Mouse (Mus musculus) urinary bladder, postnatal 36 days (tissue): ENCODE data around the gene Gm17660.
A peak's percentile ranks its signal among the peaks of the same experiment; 100 is the strongest.

Experiments used
- DNase-seq, 2 experiments: peaks; one replicate each; pipeline ENCODE4 v3.0.0; 2022; ENCODE audit warnings: low spot score in 2 of 2, mixed read lengths in 1 of 2

Gm17660 gene

GRCm38 (mm10) chr5:104085366-104085765 is 8.0 kb upstream of the Gm17660 start:
- no peak for DNase-seq

- DNase-seq, result no peak
These were observed 3.3 kb upstream of the Gm17660 start for GRCm38 (mm10) chr5:104080736-104081135.

GRCm38 (mm10) chr5:104076361-104076760 is 1.0 kb downstream of the Gm17660 start:
- no peak for DNase-seq

- DNase-seq, result peak; percentile 30 to 65
These were observed 3.0 kb downstream of the Gm17660 start for GRCm38 (mm10) chr5:104074388-104074787.

- DNase-seq, result no peak
These were observed 3.8 kb downstream of the Gm17660 start for GRCm38 (mm10) chr5:104073602-104074001.

- no peak for DNase-seq
These were observed 5.0 kb downstream of the Gm17660 start for GRCm38 (mm10) chr5:104072272-104072886.

GRCm38 (mm10) chr5:104071048-104071447 is 6.4 kb downstream of the Gm17660 start:
- DNase-seq, result no peak

GRCm38 (mm10) chr5:104068751-104069150 is 8.7 kb downstream of the Gm17660 start:
- DNase-seq, result no peak

GRCm38 (mm10) chr5:104062773-104063551 is 14.4 kb downstream of the Gm17660 start:
- DNase-seq, result no peak

- peak in 1 of 2 experiments; percentile 35 for DNase-seq
These were observed 15.3 kb downstream of the Gm17660 start for GRCm38 (mm10) chr5:104061936-104062772.

- no peak for DNase-seq
These were observed 17.0 kb downstream of the Gm17660 start for GRCm38 (mm10) chr5:104060429-104060828.

GRCm38 (mm10) chr5:104059628-104060027 is 17.8 kb downstream of the Gm17660 start:
- DNase-seq, result no peak

GRCm38 (mm10) chr5:104058021-104058420 is 19.4 kb downstream of the Gm17660 start:
- peak in 1 of 2 experiments; percentile 42 for DNase-seq

- no peak for DNase-seq
These were observed 21.1 kb downstream of the Gm17660 start for GRCm38 (mm10) chr5:104056295-104056694.

- no peak for DNase-seq
These were observed 21.6 kb downstream of the Gm17660 start for GRCm38 (mm10) chr5:104055816-104056215.

GRCm38 (mm10) chr5:104054938-104055337 is 22.5 kb downstream of the Gm17660 start:
- no peak for DNase-seq

- DNase-seq, result no peak
These were observed 24.5 kb downstream of the Gm17660 start for GRCm38 (mm10) chr5:104052956-104053355.

- no peak for DNase-seq
These were observed 29.3 kb downstream of the Gm17660 start for GRCm38 (mm10) chr5:104048139-104048538.

- peak; percentile 15 to 16 for DNase-seq
These were observed 30.0 kb downstream of the Gm17660 start for GRCm38 (mm10) chr5:104047200-104048105.

- DNase-seq, result peak; percentile 96 to 97
These were observed 30.9 kb downstream of the Gm17660 start, which contains the start of gene Nudt9 for GRCm38 (mm10) chr5:104046256-104047199. TSS of gene Nudt9 (plus strand) at chr5:104046306.
